Mouse (Mus musculus): ENCODE measurements around the gene Ube2d3.
"Not testable (repeated sequence)": the region's sequence is repeated elsewhere in the genome, so short reads cannot be mapped to it uniquely, and the experiment has no call there.

Gene Ube2d3

GRCm38 (mm10) chr3:135497956-135498355, 60.0 kb downstream of the Ube2d3 start:
- DNase-seq, result not testable (repeated sequence)

GRCm38 (mm10) chr3:135498891-135499290, 60.9 kb downstream of the Ube2d3 start:
- DNase-seq, result no peak

GRCm38 (mm10) chr3:135503160-135503559, 65.2 kb downstream of the Ube2d3 start:
- DNase-seq, result no peak

GRCm38 (mm10) chr3:135505369-135505909, 67.5 kb downstream of the Ube2d3 start:
- peak; percentile 44 for DNase-seq

- no peak for DNase-seq
Observed at GRCm38 (mm10) chr3:135505916-135506482, 68.0 kb downstream of the Ube2d3 start.

- DNase-seq, result no peak
Observed at GRCm38 (mm10) chr3:135507506-135507905, 69.6 kb downstream of the Ube2d3 start.

- DNase-seq, result no peak
Observed at GRCm38 (mm10) chr3:135508191-135508590, 70.2 kb downstream of the Ube2d3 start.

GRCm38 (mm10) chr3:135510372-135510771, 72.4 kb downstream of the Ube2d3 start:
- DNase-seq, result no peak

- DNase-seq, result no peak
Observed at GRCm38 (mm10) chr3:135511683-135512082, 73.7 kb downstream of the Ube2d3 start.

- peak; percentile 37 for DNase-seq
Observed at GRCm38 (mm10) chr3:135513270-135513669, 75.3 kb downstream of the Ube2d3 start.

GRCm38 (mm10) chr3:135513800-135514425, 76.0 kb downstream of the Ube2d3 start:
- no peak for DNase-seq

GRCm38 (mm10) chr3:135515246-135515645, 77.3 kb downstream of the Ube2d3 start:
- DNase-seq, result no peak

GRCm38 (mm10) chr3:135516891-135517290, 78.9 kb downstream of the Ube2d3 start:
- peak; percentile 79 for DNase-seq
